Mouse (Mus musculus) intestine, embryonic 14.5 days (tissue): ENCODE data around the gene Sp4. TPM values are rescaled to one million over a fixed set of nuclear protein-coding genes. Genes with fewer than 3 reads are reported as not detected.

Source experiments
- ATAC-seq: fragments of 200-750 bp; cut with Nextera tagmentation; replicated peaks from 2 replicates; pipeline ENCODE4 v1.8.0; 2017; ENCODE audit warnings: low read depth, moderate number of reproducible peaks, moderate TSS enrichment, moderate library complexity; ENCODE audit not compliant: low FRiP score, low TSS enrichment
- DNase-seq: peaks from one replicate; pipeline ENCODE4 v3.0.0-alpha.2; 2018; ENCODE audit warnings: low spot score
- H3K27ac ChIP-seq: fragments of 300-500 bp; sonication (generic); 2 replicates; pipeline ENCODE4 v1.5.1; 2014; ENCODE audit warnings: low read depth, mild to moderate bottlenecking, control low read depth
- H3K27me3 ChIP-seq: fragments of 300-500 bp; sonication (generic); replicated peaks from 2 replicates; pipeline ENCODE4 v1.6.1; 2014; ENCODE audit warnings: low read length, control low read depth; ENCODE audit not compliant: control insufficient read depth, insufficient read depth
- H3K36me3 ChIP-seq: fragments of 300-500 bp; sonication (generic); 2 replicates; pipeline ENCODE4 v1.6.1; 2014; ENCODE audit warnings: low read length, control low read depth; ENCODE audit not compliant: control insufficient read depth, insufficient read depth
- H3K4me1 ChIP-seq: fragments of 300-500 bp; sonication (generic); replicated peaks from 2 replicates; pipeline ENCODE4 v1.6.1; 2014; ENCODE audit warnings: low read length, control low read depth, mixed read lengths; ENCODE audit not compliant: control insufficient read depth, insufficient read depth
- H3K4me2 ChIP-seq: fragments of 300-500 bp; sonication (generic); 2 replicates; pipeline ENCODE4 v1.6.1; 2014; ENCODE audit warnings: low read length
- H3K4me3 ChIP-seq: fragments of 300-500 bp; sonication (generic); 2 replicates; pipeline ENCODE4 v1.5.1; 2014; ENCODE audit warnings: low read depth, low read length, control low read depth, mixed read lengths
- H3K9ac ChIP-seq: fragments of 300-500 bp; sonication (generic); 2 replicates; pipeline ENCODE4 v1.6.1; 2014; ENCODE audit warnings: mild to moderate bottlenecking, low read length
- H3K9me3 ChIP-seq: fragments of 300-500 bp; sonication (generic); 2 replicates; pipeline ENCODE4 v1.6.1; 2016; ENCODE audit warnings: low read length, control low read depth; ENCODE audit not compliant: control insufficient read depth
- WGBS: fragments of 180-500 bp; shearing (Covaris S2); extraction: QIAGEN DNeasy Blood & Tissue Kit; methylation state at CpG from one replicate; pipeline ENCODE4 v1.1.7; 2014; 5-methylcytosine and 5-hydroxymethylcytosine counted together
- polyA plus RNA-seq: library from polyadenylated mRNA; unstranded; fragments of >200 nt; fragmentation: Nextera tagmentation; extraction: Ambion mirVana; gene quantifications from 2 replicates; pipeline ENCODE4 v1.2.1, GENCODE M21; 2014

The Sp4 gene
- polyA plus RNA-seq, 1 experiment from 2014 or later = 7.8 TPM

GRCm38 (mm10) chr12:118313805-118314476 is 12.7 kb upstream of the Sp4 start:
- Histone ChIP-seq H3K9ac (no peak overlapping the region), H3K27me3 (no peaks in the 10 kb centered on the region), H3K4me3 (no peak overlapping the region), H3K27ac (no peak overlapping the region), H3K9me3 (no peaks in the 10 kb centered on the region), H3K4me1 (no peaks in the 10 kb centered on the region), H3K36me3 (no peaks in the 10 kb centered on the region), H3K4me2 (no peak overlapping the region)
- no peak for ATAC-seq
- WGBS = 44% methylated on average over 3 of the region's 3 CpGs
- no peak for DNase-seq

- Histone ChIP-seq H3K4me2 (no peak overlapping the region), H3K4me1 (peaks cover 21% of the 10 kb centered on the region), H3K36me3 (peaks cover 4% of the 10 kb centered on the region; the same call in 1 of the 2 replicates), H3K9me3 (no peaks in the 10 kb centered on the region), H3K27me3 (no peaks in the 10 kb centered on the region), H3K4me3 (no peak overlapping the region), H3K27ac (no peak overlapping the region), H3K9ac (no peak overlapping the region)
- ATAC-seq (no peak), DNase-seq (no peak)
- 82% methylated on average over 3 of the region's 3 CpGs for WGBS
Measured at GRCm38 (mm10) chr12:118303586-118303985, 2.3 kb upstream of the Sp4 start.

GRCm38 (mm10) chr12:118303066-118303465 is 1.8 kb upstream of the Sp4 start:
- H3K4me2 ChIP-seq = peak overlapping the region; percentile 77
- H3K4me1 ChIP-seq = peaks cover 23% of the 10 kb centered on the region
- H3K27ac ChIP-seq = no peak overlapping the region
- H3K4me3 ChIP-seq = peak overlapping the region; percentile 88; the same call in 1 of the 2 replicates
- H3K27me3 ChIP-seq = no peaks in the 10 kb centered on the region
- DNase-seq (no peak), ATAC-seq (no peak)
- H3K9me3 ChIP-seq = no peaks in the 10 kb centered on the region
- no peak overlapping the region for H3K9ac ChIP-seq
- peaks cover 4% of the 10 kb centered on the region; the same call in 1 of the 2 replicates for H3K36me3 ChIP-seq
- 94% methylated on average over 5 of the region's 5 CpGs for WGBS

- WGBS = under 1% methylated on average over 70 of the region's 74 CpGs
Measured at GRCm38 (mm10) chr12:118301866-118302835, 911 bp upstream of the Sp4 start.

GRCm38 (mm10) chr12:118300754-118301071 is 527 bp downstream of the Sp4 start:
- 0% methylated on average over 12 of the region's 13 CpGs for WGBS
- no peak for ATAC-seq
- Histone ChIP-seq H3K36me3 (peaks cover 4% of the 10 kb centered on the region; the same call in 1 of the 2 replicates), H3K4me3 (peak overlapping the region; percentile 88), H3K27me3 (no peaks in the 10 kb centered on the region), H3K27ac (peak overlapping the region; percentile 95), H3K4me1 (peaks cover 23% of the 10 kb centered on the region), H3K9me3 (no peaks in the 10 kb centered on the region), H3K9ac (peak overlapping the region; percentile 81), H3K4me2 (peak overlapping the region; percentile 63)
- DNase-seq = no peak

More at GRCm38 (mm10) chr12:118301866-118302835, 911 bp upstream of the Sp4 start:
- Histone ChIP-seq H3K36me3 (peaks cover 4% of the 10 kb centered on the region; the same call in 1 of the 2 replicates), H3K4me2 (peak overlapping the region; percentile 77), H3K4me3 (peak overlapping the region; percentile 88), H3K9me3 (no peaks in the 10 kb centered on the region), H3K27me3 (no peaks in the 10 kb centered on the region), H3K9ac (peak overlapping the region; percentile 81), H3K4me1 (peaks cover 23% of the 10 kb centered on the region), H3K27ac (peak overlapping the region; percentile 95)
- DNase-seq = peak; percentile 99
- peak; percentile 91 for ATAC-seq

- Histone ChIP-seq H3K4me2 (peak overlapping the region; percentile 63), H3K4me1 (peaks cover 23% of the 10 kb centered on the region), H3K4me3 (peak overlapping the region; percentile 88), H3K9ac (no peak overlapping the region), H3K27ac (no peak overlapping the region), H3K9me3 (no peaks in the 10 kb centered on the region), H3K27me3 (no peaks in the 10 kb centered on the region), H3K36me3 (peaks cover 4% of the 10 kb centered on the region; the same call in 1 of the 2 replicates)
- ATAC-seq = no peak
- no peak for DNase-seq
- 27% methylated on average over 6 of the region's 6 CpGs for WGBS
Measured at GRCm38 (mm10) chr12:118299956-118300355, 1.3 kb downstream of the Sp4 start.

- Histone ChIP-seq H3K36me3 (peaks cover 4% of the 10 kb centered on the region; the same call in 1 of the 2 replicates), H3K4me3 (no peak overlapping the region), H3K4me1 (peaks cover 23% of the 10 kb centered on the region), H3K9me3 (no peaks in the 10 kb centered on the region), H3K9ac (no peak overlapping the region), H3K27me3 (no peaks in the 10 kb centered on the region), H3K27ac (no peak overlapping the region), H3K4me2 (0 out of 2 replicates have a peak overlapping the region, but pooled peaks have one; percentile 3)
- DNase-seq = no peak
- WGBS = 83% methylated on average over 9 of the region's 9 CpGs
- ATAC-seq = no peak
Measured at GRCm38 (mm10) chr12:118299172-118299571, 2.1 kb downstream of the Sp4 start.

- Histone ChIP-seq H3K4me2 (0 out of 2 replicates have a peak overlapping the region, but pooled peaks have one; percentile 3), H3K9me3 (no peaks in the 10 kb centered on the region), H3K27me3 (no peaks in the 10 kb centered on the region), H3K9ac (no peak overlapping the region), H3K4me1 (peaks cover 23% of the 10 kb centered on the region), H3K27ac (no peak overlapping the region), H3K4me3 (no peak overlapping the region), H3K36me3 (peaks cover 4% of the 10 kb centered on the region; the same call in 1 of the 2 replicates)
- WGBS = 88% methylated on average over 2 of the region's 2 CpGs
- ATAC-seq = no peak
- DNase-seq = no peak
Measured at GRCm38 (mm10) chr12:118298516-118298915, 2.7 kb downstream of the Sp4 start.
